Mouse (Mus musculus) heart, embryonic 11.5 days (tissue): ENCODE data around the gene Zmym6. TPM values are rescaled to one million over a fixed set of nuclear protein-coding genes. Genes with fewer than 3 reads are reported as not detected.
"Not testable (repeated sequence)": the region's sequence is repeated elsewhere in the genome, so short reads cannot be mapped to it uniquely, and the experiment has no call there.

Experiments
- ATAC-seq: fragments of 200-750 bp; cut with Nextera tagmentation; replicated peaks from 2 replicates; pipeline ENCODE4 v1.8.0; 2017; ENCODE audit warnings: moderate library complexity; ENCODE audit not compliant: insufficient number of reproducible peaks, low FRiP score, low TSS enrichment
- H3K27ac ChIP-seq: fragments of 300-500 bp; sonication (generic); 2 replicates; pipeline ENCODE4 v1.5.1; 2014; ENCODE audit warnings: mild to moderate bottlenecking, low read depth, low read length
- H3K27me3 ChIP-seq: fragments of 300-500 bp; sonication (generic); 2 replicates; pipeline ENCODE4 v1.6.1; 2014; ENCODE audit warnings: mild to moderate bottlenecking, low read length, mixed read lengths; ENCODE audit not compliant: control insufficient read depth, insufficient read depth
- H3K36me3 ChIP-seq: fragments of 300-500 bp; sonication (generic); 2 replicates; pipeline ENCODE4 v1.6.1; 2014; ENCODE audit warnings: mild to moderate bottlenecking, low read length, moderate library complexity, mixed read lengths; ENCODE audit not compliant: control insufficient read depth, insufficient read depth
- H3K4me1 ChIP-seq: fragments of 300-500 bp; sonication (generic); 2 replicates; pipeline ENCODE4 v1.6.1; 2014; ENCODE audit warnings: low read length; ENCODE audit not compliant: control insufficient read depth, insufficient read depth
- H3K4me2 ChIP-seq: fragments of 300-500 bp; sonication (generic); 2 replicates; pipeline ENCODE4 v1.6.1; 2014; ENCODE audit warnings: mild to moderate bottlenecking, moderate library complexity
- H3K4me3 ChIP-seq: fragments of 300-500 bp; sonication (generic); 2 replicates; pipeline ENCODE4 v1.5.1; 2014; ENCODE audit warnings: low read depth, low read length
- H3K9ac ChIP-seq: fragments of 300-500 bp; sonication (generic); 2 replicates; pipeline ENCODE4 v1.6.1; 2014; ENCODE audit warnings: mild to moderate bottlenecking, low read depth, low read length, moderate library complexity
- H3K9me3 ChIP-seq: fragments of 300-500 bp; sonication (generic); replicated peaks from 2 replicates; pipeline ENCODE4 v1.6.1; 2016; ENCODE audit warnings: low read length; ENCODE audit not compliant: control insufficient read depth
- WGBS: fragments of 180-500 bp; shearing (Covaris S2); extraction: QIAGEN DNeasy Blood & Tissue Kit; methylation state at CpG from one replicate; pipeline ENCODE4 v1.1.7; 2014; ENCODE audit not compliant: insufficient replicate concordance; 5-methylcytosine and 5-hydroxymethylcytosine counted together
- polyA plus RNA-seq: library from polyadenylated mRNA; unstranded; fragments of >200 nt; fragmentation: Nextera tagmentation; extraction: Ambion mirVana; gene quantifications from 2 replicates; pipeline ENCODE4 v1.2.1, GENCODE M21; 2014

The Zmym6 gene
- polyA plus RNA-seq, 1 experiment from 2014 or later, result 15.3 TPM

DNA sequence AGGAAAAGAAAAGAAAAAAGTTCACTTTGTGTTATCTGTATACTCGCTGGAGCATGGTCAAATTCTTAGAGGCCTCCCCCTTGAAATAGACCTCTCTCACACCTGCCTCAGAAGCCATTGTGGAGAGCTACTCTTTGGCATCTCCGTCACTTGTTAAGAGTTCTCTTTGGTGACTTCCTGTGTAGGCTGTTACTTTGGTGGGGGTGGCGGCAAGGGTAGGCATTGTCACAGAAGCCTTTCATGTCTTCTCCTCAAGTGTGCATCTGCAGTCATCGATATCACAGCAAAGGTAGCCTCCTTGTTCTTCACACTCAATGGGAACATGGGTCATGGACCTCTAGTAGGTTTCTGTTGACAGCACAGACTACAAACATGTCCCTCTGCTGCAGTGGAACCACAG, 17.9 kb downstream of the Zmym6 start:
- H3K4me1 ChIP-seq, result no peaks in the 10 kb centered on the region
- H3K9ac ChIP-seq, result no peak overlapping the region
- ATAC-seq, result no peak
- H3K27ac ChIP-seq, result no peak overlapping the region
- no peaks in the 10 kb centered on the region for H3K9me3 ChIP-seq
- H3K36me3 ChIP-seq, result no peaks in the 10 kb centered on the region
- H3K27me3 ChIP-seq, result no peaks in the 10 kb centered on the region
- H3K4me3 ChIP-seq, result no peak overlapping the region
- H3K4me2 ChIP-seq, result no peak overlapping the region
- WGBS, result 78% methylated on average over 4 of the region's 4 CpGs

DNA sequence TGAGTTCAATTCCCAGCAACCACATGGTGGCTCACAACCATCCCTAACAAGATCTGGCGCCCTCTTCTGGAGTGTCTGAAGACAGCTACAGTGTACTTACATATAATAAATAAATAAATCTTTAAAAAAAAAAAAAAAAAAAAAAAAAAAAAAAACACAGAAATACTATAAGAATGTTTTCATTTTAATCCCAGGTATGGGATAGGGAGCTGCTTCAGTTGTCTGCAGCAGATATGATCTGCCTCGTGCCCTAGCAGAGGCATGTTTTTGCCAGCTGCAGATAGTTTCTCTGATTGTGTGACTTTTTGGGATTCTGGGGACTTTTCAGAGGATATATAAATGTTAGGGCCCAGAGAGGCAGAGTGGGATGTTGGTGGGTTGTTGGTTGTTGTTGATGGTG, 22.4 kb downstream of the Zmym6 start:
- not testable (repeated sequence) for H3K4me3 ChIP-seq, ATAC-seq, H3K27ac ChIP-seq, H3K9ac ChIP-seq, H3K4me2 ChIP-seq, H3K27me3 ChIP-seq, H3K9me3 ChIP-seq, H3K36me3 ChIP-seq, H3K4me1 ChIP-seq
- 86% methylated on average over 1 of the region's 2 CpGs for WGBS

DNA sequence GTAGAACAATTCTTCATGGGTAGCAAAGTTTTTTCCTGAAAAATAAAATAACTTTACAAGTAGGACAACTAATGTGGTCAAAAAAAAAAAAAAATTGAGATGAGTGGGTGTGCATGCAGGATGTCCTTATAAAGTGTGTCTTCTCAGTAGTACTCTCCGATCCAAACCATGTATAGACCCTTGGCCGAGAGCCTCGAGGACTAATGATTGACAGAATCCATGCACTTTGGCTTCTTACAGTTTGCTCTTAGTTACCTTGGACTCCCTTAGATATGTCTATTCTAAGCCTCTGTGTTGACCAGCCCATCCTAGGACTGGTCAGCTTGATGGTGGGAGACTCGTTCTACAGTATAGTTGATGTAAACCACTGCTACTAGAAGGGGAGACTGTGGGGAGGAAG, 30.4 kb downstream of the Zmym6 start:
- Histone ChIP-seq H3K9me3 (no peaks in the 10 kb centered on the region), H3K4me3 (no peak overlapping the region), H3K9ac (no peak overlapping the region), H3K4me1 (no peaks in the 10 kb centered on the region), H3K27me3 (no peaks in the 10 kb centered on the region), H3K27ac (no peak overlapping the region), H3K4me2 (no peak overlapping the region), H3K36me3 (peaks cover 7% of the 10 kb centered on the region)
- WGBS, result 81% methylated on average over 4 of the region's 4 CpGs
- no peak for ATAC-seq

DNA sequence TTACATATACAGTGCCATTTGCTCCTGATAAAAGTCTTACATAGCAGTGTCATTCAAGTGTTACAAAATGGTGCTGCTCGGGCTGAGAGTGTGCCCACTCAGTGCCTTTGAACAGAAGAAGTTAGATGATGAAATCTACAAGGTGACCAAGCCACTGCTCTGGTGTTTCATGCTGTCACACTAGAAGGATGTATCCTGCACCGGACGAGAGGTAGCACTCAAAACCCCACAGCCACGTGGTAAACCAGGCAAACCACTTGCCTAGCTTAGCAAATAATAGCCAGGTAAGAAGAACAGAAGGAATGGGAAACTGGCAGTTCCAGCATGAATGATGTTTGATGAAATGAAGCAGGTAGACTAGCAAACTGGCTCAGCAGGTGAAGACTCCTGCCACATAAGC, 33.4 kb downstream of the Zmym6 start:
- Histone ChIP-seq H3K27me3 (no peaks in the 10 kb centered on the region), H3K27ac (no peak overlapping the region), H3K4me2 (no peak overlapping the region), H3K4me3 (no peak overlapping the region), H3K36me3 (peaks cover 5% of the 10 kb centered on the region), H3K9ac (no peak overlapping the region), H3K9me3 (no peaks in the 10 kb centered on the region), H3K4me1 (no peaks in the 10 kb centered on the region)
- 54% methylated on average over 4 of the region's 4 CpGs for WGBS
- no peak for ATAC-seq

DNA sequence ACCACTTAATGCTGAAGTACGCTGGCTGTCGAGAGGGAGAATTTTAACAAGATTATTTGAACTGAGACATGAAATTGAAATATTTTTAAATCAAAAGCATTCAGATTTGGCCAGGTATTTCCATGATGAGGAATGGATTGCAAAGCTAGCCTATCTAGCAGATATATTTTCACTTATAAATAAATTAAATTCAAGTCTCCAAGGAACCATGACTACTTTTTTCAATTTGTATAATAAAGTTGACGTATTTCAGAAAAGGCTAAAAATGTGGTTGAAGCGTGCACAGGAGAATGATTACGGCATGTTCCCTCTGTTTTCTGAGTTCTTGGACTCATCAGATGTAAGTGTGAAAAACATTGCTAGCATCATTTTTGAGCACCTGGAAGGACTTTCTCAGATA, 46.2 kb downstream of the Zmym6 start, which contains the start of gene Tmem35b:
TSS of gene Tmem35b (plus strand) at position 301 of the 400 bp plus-strand sequence.
- Histone ChIP-seq H3K4me2 (no peak within 1 kb of the TSS), H3K9me3 (no peaks in the 10 kb centered on the region), H3K4me1 (0 out of 2 replicates have a peak, but pooled peaks cover 3% of the 10 kb centered on the region), H3K9ac (no peak within 1 kb of the TSS), H3K27ac (no peak within 1 kb of the TSS), H3K36me3 (no peaks in the 10 kb centered on the region), H3K27me3 (no peaks in the 10 kb centered on the region), H3K4me3 (no peak within 1 kb of the TSS)
- 83% methylated on average over 5 of the region's 5 CpGs for WGBS
- ATAC-seq, result no peak

DNA sequence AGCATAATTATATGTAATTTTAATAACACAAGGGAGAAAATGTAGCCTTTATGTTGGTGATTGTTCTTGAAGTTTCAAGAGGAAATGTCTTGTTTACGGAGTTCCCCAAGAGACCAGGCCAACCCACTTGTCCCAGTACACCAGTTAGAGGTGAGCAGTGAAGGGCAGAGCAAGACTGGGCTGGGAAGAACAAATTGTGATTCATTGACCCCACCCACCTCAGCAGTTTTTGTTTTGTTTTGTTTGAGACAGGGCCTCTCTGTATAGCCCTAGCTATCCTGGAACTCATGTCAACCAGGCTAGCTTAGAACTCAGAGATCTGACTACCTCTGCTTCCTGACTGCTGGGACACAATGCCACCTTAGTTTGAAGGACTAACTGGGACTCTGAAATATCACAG, 47.1 kb downstream of the Zmym6 start:
- H3K4me1 ChIP-seq, result 0 out of 2 replicates have a peak, but pooled peaks cover 3% of the 10 kb centered on the region
- H3K27ac ChIP-seq, result no peak overlapping the region
- ATAC-seq, result no peak
- H3K36me3 ChIP-seq, result no peaks in the 10 kb centered on the region; the same call in 1 of the 2 replicates
- H3K4me2 ChIP-seq, result no peak overlapping the region
- H3K4me3 ChIP-seq, result no peak overlapping the region
- no peaks in the 10 kb centered on the region for H3K27me3 ChIP-seq
- 89% methylated on average over 1 of the region's 1 CpGs for WGBS
- H3K9me3 ChIP-seq, result no peaks in the 10 kb centered on the region
- no peak overlapping the region for H3K9ac ChIP-seq

DNA sequence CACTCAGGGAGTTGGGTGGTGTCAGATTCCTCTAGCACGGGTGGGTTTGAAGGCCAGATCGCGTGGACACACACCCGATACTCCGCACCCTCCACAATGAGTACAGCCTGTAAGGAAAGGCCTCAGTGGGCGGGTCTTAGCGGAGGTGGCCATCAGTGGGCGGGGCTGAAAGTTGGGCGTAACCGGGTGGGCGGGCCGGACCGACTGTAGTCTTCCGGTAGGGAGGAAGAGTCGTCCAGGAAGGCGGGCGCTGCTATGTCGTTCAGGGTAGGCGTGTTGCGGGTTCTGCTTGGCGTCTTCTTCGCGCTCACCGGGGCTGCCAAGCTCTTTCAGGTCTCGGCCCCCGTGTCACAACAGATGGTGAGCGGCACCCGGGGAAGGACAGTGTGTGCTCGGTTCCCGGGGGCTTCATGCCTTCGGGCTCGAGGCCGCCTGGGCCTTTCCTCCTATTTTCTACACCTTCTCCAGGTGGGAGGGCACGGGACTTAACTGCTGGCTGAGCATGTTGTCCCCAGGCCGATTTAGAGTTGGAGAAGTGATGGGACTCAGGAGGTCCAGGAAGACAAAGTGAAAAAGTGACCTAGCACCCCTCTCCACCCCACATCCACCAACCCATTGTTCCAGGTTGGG, 48.8 kb downstream of the Zmym6 start:
- Histone ChIP-seq H3K36me3 (no peaks in the 10 kb centered on the region; the same call in 1 of the 2 replicates), H3K4me3 (peak overlapping the region; percentile 58), H3K4me1 (0 out of 2 replicates have a peak, but pooled peaks cover 3% of the 10 kb centered on the region), H3K27ac (no peak overlapping the region), H3K9ac (peak overlapping the region; percentile 73), H3K27me3 (no peaks in the 10 kb centered on the region), H3K9me3 (no peaks in the 10 kb centered on the region), H3K4me2 (peak overlapping the region; percentile 90)
- peak; percentile 94 for ATAC-seq
- 1% methylated on average over 35 of the region's 35 CpGs for WGBS

DNA sequence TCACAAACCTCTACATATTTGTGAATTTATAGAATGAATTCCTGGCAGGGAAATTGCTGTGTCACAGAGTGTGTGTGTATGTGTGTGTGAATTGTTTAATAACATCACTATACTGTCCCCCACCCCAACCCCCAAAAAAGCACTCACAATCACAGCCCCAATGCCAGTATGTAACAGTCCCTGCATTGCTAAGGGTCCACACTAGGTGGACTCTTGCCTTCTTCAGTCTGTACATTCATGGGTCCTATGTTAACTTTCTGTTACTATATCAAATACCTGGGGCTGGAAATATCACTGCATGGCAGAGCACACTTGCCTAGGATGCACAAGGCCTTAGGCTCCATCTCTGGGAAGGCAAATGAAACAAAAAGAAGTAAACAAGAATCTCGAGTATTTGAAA, 57.5 kb downstream of the Zmym6 start:
- Histone ChIP-seq H3K27ac (no peak overlapping the region), H3K4me3 (no peak overlapping the region), H3K36me3 (no peaks in the 10 kb centered on the region), H3K4me2 (no peak overlapping the region), H3K4me1 (no peaks in the 10 kb centered on the region), H3K9me3 (no peaks in the 10 kb centered on the region), H3K27me3 (no peaks in the 10 kb centered on the region), H3K9ac (no peak overlapping the region)
- WGBS, result 32% methylated on average over 1 of the region's 1 CpGs
- ATAC-seq, result no peak

DNA sequence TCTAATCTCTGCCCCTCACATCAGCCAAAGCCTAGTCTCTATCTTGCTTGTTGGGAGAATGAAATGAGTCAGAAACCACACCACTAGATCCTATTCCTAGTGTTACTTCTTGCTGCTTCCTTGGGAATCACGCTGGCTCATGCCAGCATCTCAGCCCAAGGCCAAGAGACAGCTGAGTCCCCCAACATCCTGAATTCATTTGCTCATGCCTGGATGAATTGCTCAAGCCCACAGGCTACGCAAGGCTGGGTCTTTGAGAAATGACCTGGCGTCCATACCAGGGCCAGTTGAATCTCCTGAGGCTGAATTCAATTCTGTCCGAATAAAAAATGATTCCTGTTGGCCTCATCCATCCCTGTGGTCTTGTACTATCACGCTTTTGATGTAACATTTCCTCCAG, 60.4 kb downstream of the Zmym6 start:
- H3K4me3 ChIP-seq, result no peak overlapping the region
- H3K9me3 ChIP-seq, result no peaks in the 10 kb centered on the region
- no peak for ATAC-seq
- no peak overlapping the region for H3K9ac ChIP-seq
- H3K4me1 ChIP-seq, result no peaks in the 10 kb centered on the region
- H3K27ac ChIP-seq, result no peak overlapping the region
- no peak overlapping the region for H3K4me2 ChIP-seq
- WGBS, result 74% methylated on average over 5 of the region's 5 CpGs
- H3K36me3 ChIP-seq, result no peaks in the 10 kb centered on the region
- no peaks in the 10 kb centered on the region for H3K27me3 ChIP-seq
